In genomic region chr4:122838416-122838815, GRCm38 (mm10) we compare ENCODE assay signal across 15 mouse cellular contexts. TPM values are rescaled to one million over a fixed set of nuclear protein-coding genes. Genes with fewer than 3 reads are reported as not detected.
DNase-seq lines count a peak whose midpoint lies in the region; ATAC-seq lines count a peak whose summit lies in the region.
"Had no signal": no experiment of that assay in that cellular context is flagged by ENCODE, and none has a peak within 500 bp of the region (broad histone marks: within the 10 kb centered on the region; RNA-seq: fewer than 3 reads in every experiment).

No protein-coding gene starts in this region.

- no peak overlapping the region for H3K4me2 ChIP-seq in hindbrain, embryonic 13.5 days
- H3K4me2 ChIP-seq in hindbrain, embryonic 14.5 days (replicated peaks), result no peak overlapping the region
- H3K4me2 ChIP-seq: embryonic facial prominence, embryonic 13.5 days; forebrain, embryonic 12.5 days had no signal

- H3K4me3 ChIP-seq in hindbrain, embryonic 13.5 days, result no peak overlapping the region
- H3K4me3 ChIP-seq in hindbrain, embryonic 14.5 days (replicated peaks; ENCODE audit: low read length), result no peak overlapping the region
- H3K4me3 ChIP-seq: embryonic facial prominence, embryonic 13.5 days; forebrain, embryonic 12.5 days; left cerebral cortex, adult 2 months had no signal

- 76% methylated on average over 1 of the region's 1 CpGs for WGBS in hindbrain, embryonic 13.5 days
- 82% methylated on average over 1 of the region's 1 CpGs for WGBS in hindbrain, embryonic 14.5 days

- no peak overlapping the region for H3K27ac ChIP-seq in hindbrain, embryonic 13.5 days
- no peak overlapping the region for H3K27ac ChIP-seq in hindbrain, embryonic 14.5 days
- H3K27ac ChIP-seq: embryonic facial prominence, embryonic 13.5 days; forebrain, embryonic 12.5 days; left cerebral cortex, adult 2 months had no signal

- H3K36me3 ChIP-seq in hindbrain, embryonic 13.5 days, result peaks cover 29% of the 10 kb centered on the region
- peaks cover 15% of the 10 kb centered on the region for H3K36me3 ChIP-seq in hindbrain, embryonic 14.5 days (replicated peaks; ENCODE audit: control insufficient read depth, insufficient read depth)

- ATAC-seq in hindbrain, embryonic 13.5 days (ENCODE audit: low FRiP score), result no peak
- ATAC-seq in hindbrain, embryonic 14.5 days (ENCODE audit: low FRiP score), result no peak
- peak; percentile 48 for ATAC-seq in CD4-positive, CD25-positive, alpha-beta regulatory T cell, adult 4 months
- ATAC-seq in inflammation-experienced regulatory T-cells, adult 6 months, result peak; percentile 36
- ATAC-seq in neutrophil, adult 5-6 weeks (ENCODE audit: extremely low read depth, insufficient number of reproducible peaks, low FRiP score, poor library complexity, severe bottlenecking), result peak; percentile 64

- intact Hi-C loops in gastrocnemius, postnatal 36 days (cut with DNase I), result no loop called here

- H3K9me3 ChIP-seq in hindbrain, embryonic 13.5 days, result no peaks in the 10 kb centered on the region
- H3K9me3 ChIP-seq in hindbrain, embryonic 14.5 days (ENCODE audit: control insufficient read depth, low read length), result no peaks in the 10 kb centered on the region
- H3K9me3 ChIP-seq: embryonic facial prominence, embryonic 13.5 days; forebrain, embryonic 12.5 days had no signal

- H3K27me3 ChIP-seq in hindbrain, embryonic 13.5 days, result no peaks in the 10 kb centered on the region
- no peaks in the 10 kb centered on the region for H3K27me3 ChIP-seq in hindbrain, embryonic 14.5 days (ENCODE audit: control insufficient read depth, insufficient read depth, low read length)
- H3K27me3 ChIP-seq: embryonic facial prominence, embryonic 13.5 days; forebrain, embryonic 12.5 days had no signal

- peaks cover 35% of the 10 kb centered on the region for H3K4me1 ChIP-seq in hindbrain, embryonic 13.5 days (replicated peaks)
- H3K4me1 ChIP-seq in hindbrain, embryonic 14.5 days (replicated peaks; ENCODE audit: control insufficient read depth, insufficient read depth, low read length), result peaks cover 25% of the 10 kb centered on the region; the same call in 1 of the 2 replicates

- H3K9ac ChIP-seq in hindbrain, embryonic 13.5 days, result peak overlapping the region; percentile 13; the same call in 1 of the 2 replicates
- H3K9ac ChIP-seq in hindbrain, embryonic 14.5 days, result no peak overlapping the region
- H3K9ac ChIP-seq: embryonic facial prominence, embryonic 13.5 days; forebrain, embryonic 12.5 days had no signal

- no peak for DNase-seq in hindbrain, embryonic 14.5 days (ENCODE audit: low spot score)
- DNase-seq in gastrocnemius, postnatal 36 days, result no peak
- no peak for DNase-seq in embryo, embryonic 10 days (ENCODE audit: low spot score)
- DNase-seq in adipocyte (ENCODE audit: low spot score), result no peak
- DNase-seq: cerebellum, postnatal 10 days; gastrocnemius, postnatal 25 days; kidney, adult 11 months; lung, adult 18-20 months had no signal

RNA-seq across cellular contexts. Expression of gene Ppt1, which starts 2.4 kb away (rescaled TPM):
- polyA plus RNA-seq in hindbrain, embryonic 13.5 days (2015; fragmentation: Nextera tagmentation; extraction: Ambion mirVana), result 85.7 and 88.3 TPM in 2 replicates
- 83.7 and 84.4 TPM in 2 replicates for polyA plus RNA-seq in hindbrain, embryonic 14.5 days (2014; fragmentation: Nextera tagmentation; extraction: Ambion mirVana)
- polyA plus RNA-seq in CD4-positive, CD25-positive, alpha-beta regulatory T cell, adult 4 months (2017; shearing (Covaris generic)), result 100 to 1,000 TPM; 112 to 156 TPM
- polyA plus RNA-seq in inflammation-experienced regulatory T-cells, adult 6 months (2017; shearing (Covaris generic)), result 100 to 1,000 TPM in 2 of 3 experiments, 10 to 100 TPM in 1; 88.2 to 161 (median 123) TPM
- total RNA-seq in neutrophil, adult 5-6 weeks (2017), result 219 and 220 TPM in 2 replicates
- total RNA-seq in gastrocnemius, postnatal 36 days (2021), result 10 to 100 TPM in 1 of 2 experiments, 1 to 10 TPM in 1; 9.9 to 10.3 TPM

RNA-seq across cellular contexts. Expression of gene Cap1, which starts 47.4 kb away (rescaled TPM):
- polyA plus RNA-seq in hindbrain, embryonic 13.5 days (2015; fragmentation: Nextera tagmentation; extraction: Ambion mirVana), result 76.0 and 82.5 TPM in 2 replicates
- 71.9 and 76.7 TPM in 2 replicates for polyA plus RNA-seq in hindbrain, embryonic 14.5 days (2014; fragmentation: Nextera tagmentation; extraction: Ambion mirVana)
- polyA plus RNA-seq in CD4-positive, CD25-positive, alpha-beta regulatory T cell, adult 4 months (2017; shearing (Covaris generic)), result 100 to 1,000 TPM; 298 to 352 TPM
- polyA plus RNA-seq in inflammation-experienced regulatory T-cells, adult 6 months (2017; shearing (Covaris generic)), result 100 to 1,000 TPM; 303 to 446 (median 377) TPM
- 707 and 737 TPM in 2 replicates for total RNA-seq in neutrophil, adult 5-6 weeks (2017)
- total RNA-seq in gastrocnemius, postnatal 36 days (2021), result 10 to 100 TPM; 17.5 to 19.8 TPM

Comparison
In these comparisons a context has a peak if more than half of its experiments do, and no peak if none do; other contexts are left out.
1. ATAC-seq: peak in CD4-positive, CD25-positive, alpha-beta regulatory T cell, adult 4 months (single experiment), inflammation-experienced regulatory T-cells, adult 6 months (single experiment) and neutrophil, adult 5-6 weeks (single experiment); none in hindbrain, embryonic 13.5 days (single experiment) and hindbrain, embryonic 14.5 days (single experiment).